Mouse (Mus musculus) myocyte (in vitro differentiated cells): Measurements from ENCODE around the gene Itgb5. TPM values are rescaled to one million over a fixed set of nuclear protein-coding genes. Genes with fewer than 3 reads are reported as not detected.
A peak's percentile ranks its signal among the peaks of the same experiment; 100 is the strongest.

ENCODE experiments used
- H3K27me3 ChIP-seq: one replicate; pipeline ENCODE4 v1.6.1; 2011; ENCODE audit not compliant: control insufficient read depth, insufficient read depth, insufficient read length
- H3K36me3 ChIP-seq: one replicate; pipeline ENCODE4 v1.6.1; 2011; ENCODE audit not compliant: control insufficient read depth, insufficient read depth
- H3K4me2 ChIP-seq: one replicate; pipeline ENCODE4 v1.6.1; 2011; ENCODE audit warnings: low read depth, control low read depth
- H3K4me3 ChIP-seq: one replicate; pipeline ENCODE4 v1.5.1; 2011; ENCODE audit warnings: mild to moderate bottlenecking, control low read depth, moderate library complexity
- H3K79me2 ChIP-seq: one replicate; pipeline ENCODE4 v1.6.1; 2011; ENCODE audit not compliant: control insufficient read depth, insufficient read depth
- H3ac ChIP-seq: one replicate; pipeline ENCODE4 v1.6.1; 2011; ENCODE audit not compliant: control insufficient read depth, insufficient read length
- CEBPB ChIP-seq: IDR thresholded peaks from 2 replicates; pipeline ENCODE4 v1.6.1; 2011; ENCODE audit warnings: mild to moderate bottlenecking, moderate library complexity; ENCODE audit not compliant: poor library complexity, insufficient read depth, severe bottlenecking
- E2F4 ChIP-seq: IDR thresholded peaks from one replicate; pipeline ENCODE4 v1.6.1; 2011; ENCODE audit warnings: mild to moderate bottlenecking, control low read depth, moderate library complexity; ENCODE audit not compliant: insufficient read depth
- MAX ChIP-seq: IDR thresholded peaks from one replicate; pipeline ENCODE4 v1.6.1; 2011; ENCODE audit warnings: low read depth, mild to moderate bottlenecking, control low read depth
- MYOD1 ChIP-seq, 3 experiments: IDR thresholded peaks; one replicate each; pipeline ENCODE4 v1.6.1; 2011; ENCODE audit warnings: control low read depth in 2 of 3, low read depth in 2 of 3, mild to moderate bottlenecking in 2 of 3, moderate library complexity in 1 of 3; ENCODE audit not compliant: insufficient read length in 2 of 3, control insufficient read depth in 1 of 3
- MYOG ChIP-seq, 3 experiments: IDR thresholded peaks; one replicate each; pipeline ENCODE4 v1.6.1; 2011; ENCODE audit warnings: control low read depth in 2 of 3, low read depth in 2 of 3, mild to moderate bottlenecking in 2 of 3; ENCODE audit not compliant: insufficient read length in 2 of 3, control insufficient read depth in 1 of 3, insufficient read depth in 1 of 3
- POLR2A ChIP-seq: IDR thresholded peaks from one replicate; pipeline ENCODE4 v1.6.1; 2011; ENCODE audit warnings: low read depth, mild to moderate bottlenecking, control low read depth, moderate library complexity; ENCODE audit not compliant: insufficient read length
- POLR2AphosphoS2 ChIP-seq: IDR thresholded peaks from one replicate; pipeline ENCODE4 v1.6.1; 2011; ENCODE audit warnings: low read depth, control low read depth; ENCODE audit not compliant: insufficient read length
- REST ChIP-seq: IDR thresholded peaks from one replicate; pipeline ENCODE4 v1.6.1; 2011; ENCODE audit warnings: mild to moderate bottlenecking, control low read depth, moderate library complexity; ENCODE audit not compliant: insufficient read depth, insufficient read length
- SRF ChIP-seq: IDR thresholded peaks from one replicate; pipeline ENCODE4 v1.6.1; 2011; ENCODE audit warnings: low read depth; ENCODE audit not compliant: control insufficient read depth, insufficient read length
- TCF12 ChIP-seq: IDR thresholded peaks from one replicate; pipeline ENCODE4 v1.6.1; 2011; ENCODE audit warnings: mild to moderate bottlenecking, control low read depth; ENCODE audit not compliant: poor library complexity, insufficient read depth, severe bottlenecking
- TCF3 ChIP-seq: IDR thresholded peaks from one replicate; pipeline ENCODE4 v1.6.1; 2011; ENCODE audit warnings: low read depth, control low read depth; ENCODE audit not compliant: insufficient read length
- USF1 ChIP-seq: IDR thresholded peaks from one replicate; pipeline ENCODE4 v1.6.1; 2011; ENCODE audit warnings: low read depth, mild to moderate bottlenecking, control low read depth, moderate library complexity
- polyA plus RNA-seq: library from polyadenylated mRNA; unstranded; fragments of >200 nt; fragmentation: generic; extraction: Trizol; gene quantifications from one replicate; pipeline ENCODE4 v1.2.1, GENCODE M21; 2012; ENCODE audit warnings: missing spikeins

Itgb5 gene
- polyA plus RNA-seq, 1 experiment: 114 TPM

- Histone ChIP-seq H3K4me2 (no peak overlapping the region), H3K4me3 (no peak overlapping the region), H3ac (no peak overlapping the region), H3K36me3 (no peaks in the 10 kb centered on the region), H3K27me3 (no peaks in the 10 kb centered on the region), H3K79me2 (no peaks in the 10 kb centered on the region)
- TF ChIP-seq CEBPB (no peak), MAX (no peak), E2F4 (no peak), POLR2A (no peak), REST (no peak), TCF12 (no peak), USF1 (no peak), MYOG (IDR thresholded peaks at IDR 0.05; ENCODE audit: control insufficient read depth in 1 of 3, insufficient read depth in 1 of 3, insufficient read length in 2 of 3, low read depth in 2 of 3) (no peak), MYOD1 (IDR thresholded peaks at IDR 0.05; ENCODE audit: control insufficient read depth in 1 of 3, insufficient read length in 2 of 3, low read depth in 2 of 3) (no peak)
Measured at GRCm38 (mm10) chr16:33786657-33787390, 42.6 kb upstream of the Itgb5 start.

DNA sequence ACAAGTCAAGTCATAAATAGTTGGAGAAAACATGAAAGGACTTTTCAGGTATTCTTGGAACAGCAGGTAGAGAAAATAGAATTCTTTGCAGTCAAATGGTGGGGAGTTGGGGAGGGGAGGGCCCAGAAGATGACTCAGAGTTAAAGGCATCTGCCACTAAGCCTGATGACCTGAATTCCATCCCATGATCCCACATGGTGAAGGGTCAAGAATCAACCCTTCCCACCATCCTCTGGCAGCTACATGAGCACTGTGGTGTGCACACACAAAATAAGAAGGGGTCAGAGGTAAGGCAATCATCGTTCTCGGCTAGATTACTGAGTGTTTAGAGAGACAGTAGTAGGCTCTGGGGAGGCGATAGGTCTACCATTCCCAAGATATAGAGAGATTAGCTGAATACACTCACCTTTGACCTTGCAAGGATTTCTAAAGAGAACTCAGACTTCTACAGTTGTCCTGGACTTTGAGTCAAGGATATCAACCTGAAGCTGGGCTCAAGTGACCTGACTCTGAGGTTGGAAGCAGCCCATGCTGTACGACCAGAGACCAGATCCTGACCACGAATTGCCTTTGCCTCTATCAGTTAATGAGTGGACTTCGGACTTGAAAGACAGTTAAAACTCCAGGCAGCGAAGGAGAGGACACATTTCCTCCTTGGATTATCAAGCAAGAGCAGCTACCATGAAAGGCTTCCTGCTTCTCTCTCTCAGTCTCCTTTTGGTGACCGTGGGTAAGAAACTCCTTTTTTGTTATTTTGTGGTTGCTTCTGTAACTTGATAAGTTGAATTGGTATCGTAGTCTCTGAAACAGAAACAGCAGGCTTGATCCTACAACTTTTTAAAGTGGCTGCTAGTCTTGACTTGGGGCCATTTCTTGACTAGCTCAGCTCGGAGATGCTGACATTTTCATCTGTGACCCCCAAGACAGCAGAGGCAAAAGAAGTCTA, 35.3 kb upstream of the Itgb5 start, which contains the start of gene Muc13:
Gene Muc13, plus strand, starts transcription at position 192 of the 946 bp plus-strand sequence.
- no peaks in the 10 kb centered on the region for H3K27me3 ChIP-seq
- H3K79me2 ChIP-seq: no peaks in the 10 kb centered on the region
- H3K4me2 ChIP-seq: peak within 1 kb of the TSS; percentile 7
- no peaks in the 10 kb centered on the region for H3K36me3 ChIP-seq
- no peak within 1 kb of the TSS for H3ac ChIP-seq
- no peak for TF ChIP-seq TCF3
- TF ChIP-seq SRF: no peak
- no peak for TF ChIP-seq REST
- no peak for TF ChIP-seq POLR2AphosphoS2
- TF ChIP-seq E2F4: no peak
- TF ChIP-seq MYOD1 (IDR thresholded peaks at IDR 0.05; ENCODE audit: control insufficient read depth in 1 of 3, insufficient read length in 2 of 3, low read depth in 2 of 3): no peak
- TF ChIP-seq POLR2A: no peak
- no peak for TF ChIP-seq CEBPB
- no peak for TF ChIP-seq USF1
- TF ChIP-seq TCF12: no peak
- TF ChIP-seq MAX: no peak
- no peak for TF ChIP-seq MYOG (IDR thresholded peaks at IDR 0.05; ENCODE audit: control insufficient read depth in 1 of 3, insufficient read depth in 1 of 3, insufficient read length in 2 of 3, low read depth in 2 of 3)
- no peak within 1 kb of the TSS for H3K4me3 ChIP-seq

- no peaks in the 10 kb centered on the region for H3K27me3 ChIP-seq
- H3K4me3 ChIP-seq: no peak overlapping the region
- H3K4me2 ChIP-seq: no peak overlapping the region
- no peaks in the 10 kb centered on the region for H3K36me3 ChIP-seq
- TF ChIP-seq SRF: no peak
- TF ChIP-seq POLR2AphosphoS2: no peak
- no peak for TF ChIP-seq TCF12
- no peak for TF ChIP-seq POLR2A
- no peak for TF ChIP-seq REST
- no peak for TF ChIP-seq MAX
- TF ChIP-seq CEBPB: no peak
- no peak for TF ChIP-seq USF1
- TF ChIP-seq MYOD1 (IDR thresholded peaks at IDR 0.05; ENCODE audit: control insufficient read depth in 1 of 3, insufficient read length in 2 of 3, low read depth in 2 of 3): no peak
- TF ChIP-seq E2F4: no peak
- TF ChIP-seq TCF3: no peak
- no peak overlapping the region for H3ac ChIP-seq
- no peaks in the 10 kb centered on the region for H3K79me2 ChIP-seq
Measured at GRCm38 (mm10) chr16:33795106-33795505, 34.4 kb upstream of the Itgb5 start.

DNA sequence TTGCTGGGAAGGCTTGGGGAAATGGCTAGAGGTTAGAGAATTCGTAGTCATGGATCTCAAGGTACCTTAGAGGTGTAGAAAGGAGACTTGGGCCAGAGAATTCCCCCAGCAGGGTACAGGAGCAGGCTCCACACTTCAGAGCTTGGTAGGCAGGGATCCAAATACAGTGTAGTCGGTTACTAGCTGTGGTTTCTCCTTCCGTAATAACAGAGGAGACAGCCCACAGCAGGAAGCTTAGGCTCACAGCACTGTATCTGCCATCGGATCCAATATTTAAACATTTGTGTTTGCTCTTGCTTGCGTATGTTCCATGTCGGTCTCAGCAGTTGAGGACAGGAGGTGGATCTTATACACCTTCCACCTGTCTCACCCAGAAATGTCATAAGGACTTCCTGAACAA, 33.6 kb upstream of the Itgb5 start:
- no peak overlapping the region for H3K4me3 ChIP-seq
- no peaks in the 10 kb centered on the region for H3K36me3 ChIP-seq
- no peak overlapping the region for H3K4me2 ChIP-seq
- no peaks in the 10 kb centered on the region for H3K27me3 ChIP-seq
- H3K79me2 ChIP-seq: no peaks in the 10 kb centered on the region
- TF ChIP-seq USF1 (no peak), POLR2AphosphoS2 (no peak), TCF3 (no peak), E2F4 (no peak), CEBPB (no peak), MAX (no peak), SRF (no peak), REST (no peak), MYOG (IDR thresholded peaks at IDR 0.05; ENCODE audit: control insufficient read depth in 1 of 3, insufficient read depth in 1 of 3, insufficient read length in 2 of 3, low read depth in 2 of 3) (no peak), TCF12 (no peak), MYOD1 (IDR thresholded peaks at IDR 0.05; ENCODE audit: control insufficient read depth in 1 of 3, insufficient read length in 2 of 3, low read depth in 2 of 3) (no peak), POLR2A (no peak)
- H3ac ChIP-seq: no peak overlapping the region
